Mouse (Mus musculus): ENCODE data around the gene Dapk2. TPM values are rescaled to one million over a fixed set of nuclear protein-coding genes. Genes with fewer than 3 reads are reported as not detected.

Gene Dapk2
- 1.4 and 1.5 TPM in 2 replicates for polyA plus RNA-seq (2015; fragmentation: Nextera tagmentation; extraction: Ambion mirVana)

GRCm38 (mm10) chr9:66157958-66158830 is at the start of gene Dapk2:
Gene Dapk2 (plus strand): TSS chr9:66158223.
- peak within 1 kb of the TSS; percentile 36 for H3K4me3 ChIP-seq
- no peak for ATAC-seq (ENCODE audit: low FRiP score)
- no peaks in the 10 kb centered on the region for H3K36me3 ChIP-seq
- H3K4me2 ChIP-seq: peak within 1 kb of the TSS; percentile 52
- no peaks in the 10 kb centered on the region for H3K9me3 ChIP-seq
- H3K4me1 ChIP-seq (replicated peaks): peaks cover 8% of the 10 kb centered on the region
- WGBS: 2% methylated on average over 51 of the region's 58 CpGs
- H3K9ac ChIP-seq: 0 out of 2 replicates have a peak within 1 kb of the TSS, but pooled peaks have one; percentile 46
- no peak within 1 kb of the TSS for H3K27ac ChIP-seq
- H3K27me3 ChIP-seq: peaks cover 36% of the 10 kb centered on the region

GRCm38 (mm10) chr9:66109574-66109973 is 48.4 kb upstream of the Dapk2 start:
- Histone ChIP-seq H3K9ac (no peak overlapping the region), H3K27me3 (no peaks in the 10 kb centered on the region), H3K9me3 (no peaks in the 10 kb centered on the region), H3K36me3 (peaks cover 53% of the 10 kb centered on the region), H3K27ac (no peak overlapping the region), H3K4me2 (no peak overlapping the region), H3K4me3 (no peak overlapping the region), H3K4me1 (replicated peaks) (peaks cover 7% of the 10 kb centered on the region)
- WGBS: 100% methylated on average over 1 of the region's 1 CpGs
- no peak for ATAC-seq (ENCODE audit: low FRiP score)

GRCm38 (mm10) chr9:66110126-66110525 is 47.9 kb upstream of the Dapk2 start:
- Histone ChIP-seq H3K27ac (peak overlapping the region; percentile 45; the same call in 1 of the 2 replicates), H3K4me3 (no peak overlapping the region), H3K4me2 (no peak overlapping the region), H3K27me3 (no peaks in the 10 kb centered on the region), H3K36me3 (peaks cover 51% of the 10 kb centered on the region), H3K9ac (no peak overlapping the region), H3K4me1 (replicated peaks) (peaks cover 7% of the 10 kb centered on the region), H3K9me3 (no peaks in the 10 kb centered on the region)
- ATAC-seq (ENCODE audit: low FRiP score): no peak
- 53% methylated on average over 8 of the region's 8 CpGs for WGBS

- Histone ChIP-seq H3K27me3 (no peaks in the 10 kb centered on the region), H3K9me3 (no peaks in the 10 kb centered on the region), H3K4me2 (no peak overlapping the region), H3K4me3 (no peak overlapping the region), H3K9ac (no peak overlapping the region), H3K27ac (peak overlapping the region; percentile 45), H3K36me3 (peaks cover 48% of the 10 kb centered on the region), H3K4me1 (replicated peaks) (peaks cover 7% of the 10 kb centered on the region)
- no peak for ATAC-seq (ENCODE audit: low FRiP score)
- whole genome bisulfite sequencing: 31% methylated on average over 8 of the region's 8 CpGs
Measured at GRCm38 (mm10) chr9:66110611-66111379, 47.2 kb upstream of the Dapk2 start.

- Histone ChIP-seq H3K4me2 (no peak overlapping the region), H3K9ac (no peak overlapping the region), H3K27me3 (no peaks in the 10 kb centered on the region), H3K4me1 (replicated peaks) (peaks cover 13% of the 10 kb centered on the region), H3K36me3 (peaks cover 20% of the 10 kb centered on the region), H3K4me3 (no peak overlapping the region), H3K9me3 (no peaks in the 10 kb centered on the region), H3K27ac (no peak overlapping the region)
- WGBS: 96% methylated on average over 3 of the region's 3 CpGs
- ATAC-seq (ENCODE audit: low FRiP score): no peak
Measured at GRCm38 (mm10) chr9:66114341-66114740, 43.7 kb upstream of the Dapk2 start.

- 60% methylated on average over 8 of the region's 8 CpGs for WGBS
- no peak for ATAC-seq (ENCODE audit: low FRiP score)
Measured at GRCm38 (mm10) chr9:66116890-66117289, 41.1 kb upstream of the Dapk2 start.

GRCm38 (mm10) chr9:66119498-66119897 is 38.5 kb upstream of the Dapk2 start:
- WGBS: 95% methylated on average over 2 of the region's 2 CpGs
- Histone ChIP-seq H3K4me2 (no peak overlapping the region), H3K9ac (no peak overlapping the region), H3K9me3 (no peaks in the 10 kb centered on the region), H3K4me3 (no peak overlapping the region), H3K4me1 (replicated peaks) (peaks cover 32% of the 10 kb centered on the region), H3K27me3 (no peaks in the 10 kb centered on the region), H3K36me3 (peaks cover 8% of the 10 kb centered on the region), H3K27ac (no peak overlapping the region)
- ATAC-seq (ENCODE audit: low FRiP score): no peak

More at GRCm38 (mm10) chr9:66116890-66117289, 41.1 kb upstream of the Dapk2 start:
- Histone ChIP-seq H3K27ac (0 out of 2 replicates have a peak overlapping the region, but pooled peaks have one; percentile 64), H3K4me1 (replicated peaks) (peaks cover 15% of the 10 kb centered on the region), H3K27me3 (no peaks in the 10 kb centered on the region), H3K4me2 (no peak overlapping the region), H3K9ac (no peak overlapping the region), H3K4me3 (no peak overlapping the region), H3K36me3 (peaks cover 20% of the 10 kb centered on the region), H3K9me3 (no peaks in the 10 kb centered on the region)

GRCm38 (mm10) chr9:66120106-66120505 is 37.9 kb upstream of the Dapk2 start:
- no peak overlapping the region for H3K9ac ChIP-seq
- H3K4me1 ChIP-seq (replicated peaks): peaks cover 34% of the 10 kb centered on the region
- 98% methylated on average over 4 of the region's 4 CpGs for WGBS
- no peak overlapping the region for H3K27ac ChIP-seq
- no peaks in the 10 kb centered on the region for H3K27me3 ChIP-seq
- H3K4me3 ChIP-seq: no peak overlapping the region
- no peak for ATAC-seq (ENCODE audit: low FRiP score)
- H3K4me2 ChIP-seq: no peak overlapping the region
- no peaks in the 10 kb centered on the region for H3K9me3 ChIP-seq
- peaks cover 4% of the 10 kb centered on the region for H3K36me3 ChIP-seq

GRCm38 (mm10) chr9:66120945-66121344 is 37.1 kb upstream of the Dapk2 start:
- Histone ChIP-seq H3K27me3 (no peaks in the 10 kb centered on the region), H3K9ac (no peak overlapping the region), H3K4me3 (no peak overlapping the region), H3K4me1 (replicated peaks) (peaks cover 43% of the 10 kb centered on the region), H3K4me2 (no peak overlapping the region), H3K27ac (no peak overlapping the region), H3K9me3 (no peaks in the 10 kb centered on the region), H3K36me3 (no peaks in the 10 kb centered on the region)
- ATAC-seq (ENCODE audit: low FRiP score): no peak
- 74% methylated on average over 3 of the region's 3 CpGs for WGBS

- no peaks in the 10 kb centered on the region for H3K27me3 ChIP-seq
- no peak overlapping the region for H3K27ac ChIP-seq
- H3K4me3 ChIP-seq: no peak overlapping the region
- H3K9me3 ChIP-seq: no peaks in the 10 kb centered on the region
- H3K9ac ChIP-seq: no peak overlapping the region
- H3K4me1 ChIP-seq (replicated peaks): peaks cover 44% of the 10 kb centered on the region
- no peak for ATAC-seq (ENCODE audit: low FRiP score)
- H3K36me3 ChIP-seq: no peaks in the 10 kb centered on the region
- H3K4me2 ChIP-seq: no peak overlapping the region
Measured at GRCm38 (mm10) chr9:66121421-66121820, 36.6 kb upstream of the Dapk2 start.

GRCm38 (mm10) chr9:66123648-66124047 is 34.4 kb upstream of the Dapk2 start:
- Histone ChIP-seq H3K27ac (peak overlapping the region; percentile 95), H3K9ac (peak overlapping the region; percentile 91), H3K4me2 (peak overlapping the region; percentile 73), H3K27me3 (no peaks in the 10 kb centered on the region), H3K4me3 (peak overlapping the region; percentile 84), H3K4me1 (replicated peaks) (peaks cover 51% of the 10 kb centered on the region), H3K9me3 (no peaks in the 10 kb centered on the region), H3K36me3 (no peaks in the 10 kb centered on the region)
- WGBS: 16% methylated on average over 5 of the region's 5 CpGs
- ATAC-seq (ENCODE audit: low FRiP score): no peak

GRCm38 (mm10) chr9:66124111-66124531 is 33.9 kb upstream of the Dapk2 start:
- Histone ChIP-seq H3K4me3 (peak overlapping the region; percentile 84), H3K36me3 (no peaks in the 10 kb centered on the region), H3K27me3 (no peaks in the 10 kb centered on the region), H3K27ac (peak overlapping the region; percentile 95), H3K9me3 (no peaks in the 10 kb centered on the region), H3K9ac (peak overlapping the region; percentile 91), H3K4me2 (peak overlapping the region; percentile 73), H3K4me1 (replicated peaks) (peaks cover 51% of the 10 kb centered on the region)
- peak; percentile 34 for ATAC-seq (ENCODE audit: low FRiP score)
- WGBS: under 1% methylated on average over 12 of the region's 12 CpGs

All from hindbrain, embryonic 13.5 days (tissue).